Mouse (Mus musculus) bone marrow macrophage, adult 2 months (primary cell): Measurements from ENCODE around the gene Tmem140.

ENCODE experiments used
- CTCF ChIP-seq: IDR thresholded peaks from 2 replicates; pipeline ENCODE4 v1.5.1; 2012; ENCODE audit warnings: low read depth, mild to moderate bottlenecking, low read length, moderate library complexity
- POLR2A ChIP-seq: IDR thresholded peaks from 2 replicates; pipeline ENCODE4 v1.6.1; 2012; ENCODE audit warnings: mild to moderate bottlenecking, low read depth, low read length, borderline replicate concordance

DNA sequence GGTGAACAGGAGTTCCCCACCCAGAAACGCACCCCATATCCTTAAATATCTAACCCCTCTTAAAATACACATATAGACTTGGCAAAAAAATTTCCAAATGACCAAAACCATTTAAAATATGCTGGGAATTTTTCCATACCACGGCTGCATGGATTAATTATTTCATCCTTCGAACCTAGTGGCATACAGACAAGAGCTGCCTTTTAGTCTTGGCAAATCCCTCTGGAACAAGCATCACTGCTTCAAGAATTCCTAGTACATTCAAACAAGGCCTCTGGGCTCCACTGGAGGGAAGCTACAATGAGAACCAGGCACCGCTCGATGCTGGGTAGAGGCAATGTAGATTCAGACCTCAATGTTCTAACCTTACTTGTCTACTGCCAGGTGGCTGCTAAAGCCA, 7.8 kb downstream of the Tmem140 start:
- TF ChIP-seq CTCF (no peak), POLR2A (no peak)
